Mouse (Mus musculus): ENCODE data around the gene Pxmp2. TPM values are rescaled to one million over a fixed set of nuclear protein-coding genes. Genes with fewer than 3 reads are reported as not detected.

The Pxmp2 gene
- 6.0 TPM for polyA plus RNA-seq (2017; shearing (Covaris generic))

DNA sequence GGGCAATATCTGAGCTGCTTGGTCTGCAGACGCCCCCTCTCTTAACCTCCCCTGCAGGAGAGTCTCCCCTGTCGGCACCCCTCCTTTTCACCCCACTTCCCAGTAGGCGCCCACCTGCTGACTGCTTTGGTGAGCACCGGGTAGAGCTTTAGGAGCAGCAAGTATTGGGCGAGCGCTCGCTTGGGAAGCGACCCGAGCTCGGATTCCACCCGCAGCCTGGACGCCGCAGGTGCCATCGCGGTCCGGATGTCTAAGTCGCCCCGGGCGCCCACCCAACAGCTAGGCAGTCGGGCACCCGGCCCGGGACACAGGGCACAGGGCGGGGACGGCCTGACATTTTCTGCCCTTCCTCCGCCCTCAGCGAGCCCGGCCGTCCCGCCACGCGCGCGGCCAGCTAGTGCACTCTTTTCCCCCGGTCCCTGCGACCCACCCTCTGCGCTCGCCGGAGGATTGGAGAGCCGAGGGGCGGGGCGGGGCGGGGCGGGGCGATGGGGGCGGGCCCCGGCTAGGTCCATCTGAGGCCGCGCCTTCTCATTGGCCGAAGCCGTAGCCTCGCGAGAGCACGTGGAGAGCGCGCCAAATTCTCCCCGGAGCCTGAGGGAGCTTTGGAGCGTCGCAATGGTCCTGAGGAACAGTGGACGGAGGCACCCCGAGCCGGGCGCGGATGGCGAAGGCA lies at the start of gene Pxmp2, which contains the start of gene Pole:
Gene Pxmp2 (minus strand): TSS at position 417 of the 676 bp plus-strand sequence.
Gene Pole (plus strand): TSS at position 537 of the 676 bp plus-strand sequence.

GRCm38 (mm10) chr5:110269141-110270101 lies 16.6 kb downstream of the Pxmp2 start, which contains the start of gene Pgam5:
Gene Pgam5 (minus strand): TSS chr5:110269913.

DNA sequence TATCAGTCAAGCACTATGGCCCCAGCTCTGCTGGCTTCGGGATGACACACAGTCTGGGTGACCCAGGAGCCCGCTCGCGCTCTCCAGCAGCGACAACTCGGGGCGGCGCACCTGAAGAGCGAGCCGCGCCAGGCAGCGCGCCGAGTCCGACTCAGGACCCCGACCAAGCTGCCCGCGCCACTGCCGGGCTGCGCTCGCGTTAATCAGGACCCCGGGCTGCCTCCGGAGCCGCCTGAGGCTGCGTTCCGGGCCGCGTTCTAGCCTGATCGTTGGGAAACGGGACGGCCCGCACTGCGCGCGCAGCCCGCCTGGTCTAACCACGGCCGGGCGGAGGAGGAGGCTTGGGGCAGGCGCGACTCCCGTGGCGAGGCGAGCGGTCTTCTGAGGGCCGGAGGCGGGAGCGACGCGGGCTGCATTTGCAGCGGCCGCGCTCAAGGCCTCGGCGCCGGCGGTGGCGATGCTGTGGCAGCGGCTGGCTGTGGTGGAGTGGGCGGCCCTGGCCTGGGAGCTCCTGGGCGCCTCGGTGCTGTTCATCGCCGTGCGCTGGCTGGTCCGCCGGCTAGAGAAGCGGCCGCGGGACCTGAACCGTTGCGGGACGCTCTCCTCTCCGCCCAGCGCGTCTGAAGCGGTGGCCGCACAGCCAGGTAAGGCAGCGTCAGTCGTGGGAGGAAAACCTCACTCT lies 55.1 kb downstream of the Pxmp2 start, which contains the start of gene Ankle2:
Gene Ankle2 (plus strand): TSS at position 225 of the 682 bp plus-strand sequence.

Other genes with a start within 250 kb of the Pxmp2 start
- gene Gm17655, start 213.7 kb downstream of the Pxmp2 start, polyA plus RNA-seq (2017; shearing (Covaris generic)), result 13.4 TPM
- gene Gm35315, start 191.8 kb downstream of the Pxmp2 start, polyA plus RNA-seq (2017; shearing (Covaris generic)), result 2.1 TPM
- 3.1 TPM for gene Plcxd1, start 186.2 kb downstream of the Pxmp2 start, polyA plus RNA-seq (2017; shearing (Covaris generic))
- gene Gtpbp6, start 178.0 kb downstream of the Pxmp2 start, polyA plus RNA-seq (2017; shearing (Covaris generic)), result 51.6 TPM
- 6.4 TPM for gene Zfp605, start 176.1 kb downstream of the Pxmp2 start, polyA plus RNA-seq (2017; shearing (Covaris generic))
- gene Chfr, start 150.3 kb downstream of the Pxmp2 start, polyA plus RNA-seq (2017; shearing (Covaris generic)), result 81.9 TPM
- 44.1 TPM for gene Golga3, start 109.5 kb downstream of the Pxmp2 start, polyA plus RNA-seq (2017; shearing (Covaris generic))
- gene Ankle2, start 55.2 kb downstream of the Pxmp2 start, polyA plus RNA-seq (2017; shearing (Covaris generic)), result 11.8 TPM
- 24.1 TPM for gene Pgam5, start 16.3 kb downstream of the Pxmp2 start, polyA plus RNA-seq (2017; shearing (Covaris generic))
- 9.1 TPM for gene Pole, start 120 bp upstream of the Pxmp2 start, polyA plus RNA-seq (2017; shearing (Covaris generic))
- gene P2rx2, start 57.0 kb upstream of the Pxmp2 start, polyA plus RNA-seq (2017; shearing (Covaris generic)), result not detected
- gene Lrcol1, start 58.5 kb upstream of the Pxmp2 start, polyA plus RNA-seq (2017; shearing (Covaris generic)), result not detected
- gene Fbrsl1, start 162.3 kb upstream of the Pxmp2 start, polyA plus RNA-seq (2017; shearing (Covaris generic)), result 1.8 TPM

Measured in activated CD4-positive, CD25-positive, alpha-beta regulatory T cell, adult 9 weeks (primary cell).